Mouse (Mus musculus) kidney, postnatal 36 days (tissue): ENCODE results near the gene Ntn4.
A peak's percentile ranks its signal among the peaks of the same experiment; 100 is the strongest.

Source experiments
- DNase-seq, 2 experiments: peaks; one replicate each; pipeline ENCODE4 v3.0.0; 2021 to 2022; ENCODE audit warnings: mixed read lengths in 2 of 2

The Ntn4 gene

GRCm38 (mm10) chr10:93737080-93737479 is 96.6 kb downstream of the Ntn4 start:
- no peak for DNase-seq

GRCm38 (mm10) chr10:93741446-93742096 is 101.1 kb downstream of the Ntn4 start:
- no peak for DNase-seq

- no peak for DNase-seq
These were observed 101.6 kb downstream of the Ntn4 start for GRCm38 (mm10) chr10:93742097-93742446.

- peak; percentile 46 to 51 for DNase-seq
These were observed 102.1 kb downstream of the Ntn4 start for GRCm38 (mm10) chr10:93742598-93742997.

GRCm38 (mm10) chr10:93749267-93750192 is 109.0 kb downstream of the Ntn4 start:
- DNase-seq = peak in 1 of 2 experiments; percentile 18

GRCm38 (mm10) chr10:93751302-93751701 is 110.8 kb downstream of the Ntn4 start:
- DNase-seq = no peak

GRCm38 (mm10) chr10:93753711-93754391 is 113.4 kb downstream of the Ntn4 start:
- no peak for DNase-seq

- no peak for DNase-seq
These were observed 115.7 kb downstream of the Ntn4 start for GRCm38 (mm10) chr10:93756211-93756610.

- peak in 1 of 2 experiments; percentile 17 for DNase-seq
These were observed 119.2 kb downstream of the Ntn4 start for GRCm38 (mm10) chr10:93759644-93760043.

- DNase-seq = no peak
These were observed 119.9 kb downstream of the Ntn4 start for GRCm38 (mm10) chr10:93760429-93760828.

GRCm38 (mm10) chr10:93763074-93763473 is 122.6 kb downstream of the Ntn4 start:
- peak in 1 of 2 experiments; percentile 67 for DNase-seq

GRCm38 (mm10) chr10:93766221-93766620 is 125.7 kb downstream of the Ntn4 start:
- DNase-seq = no peak

- no peak for DNase-seq
These were observed 126.8 kb downstream of the Ntn4 start for GRCm38 (mm10) chr10:93767245-93767644.

- no peak for DNase-seq
These were observed 127.7 kb downstream of the Ntn4 start for GRCm38 (mm10) chr10:93768222-93768621.

- peak in 1 of 2 experiments; percentile 27 for DNase-seq
These were observed 131.5 kb downstream of the Ntn4 start for GRCm38 (mm10) chr10:93771931-93772465.

- no peak for DNase-seq
These were observed 132.0 kb downstream of the Ntn4 start for GRCm38 (mm10) chr10:93772492-93772891.

GRCm38 (mm10) chr10:93776731-93777151 is 136.3 kb downstream of the Ntn4 start:
- DNase-seq = peak; percentile 47 to 53

- DNase-seq = peak; percentile 67 to 87
These were observed 136.9 kb downstream of the Ntn4 start for GRCm38 (mm10) chr10:93777372-93777771.

- DNase-seq = no peak
These were observed 142.9 kb downstream of the Ntn4 start for GRCm38 (mm10) chr10:93783216-93784013.
